Mouse (Mus musculus) liver, adult 2 months (tissue): Measurements from ENCODE around the gene Chst14.

Experiments used
- CTCF ChIP-seq: fragments of 200-500 bp; IDR thresholded peaks from 2 replicates; pipeline ENCODE4 v1.5.1; 2011; ENCODE audit warnings: low read depth, low read length, control low read depth
- POLR2A ChIP-seq: fragments of 200-500 bp; IDR thresholded peaks from 2 replicates; pipeline ENCODE4 v1.6.1; 2011; ENCODE audit warnings: low read length, control low read depth; ENCODE audit not compliant: insufficient read depth; ENCODE audit errors: extremely low read depth

- TF ChIP-seq POLR2A (no peak), CTCF (no peak)
Measured at GRCm38 (mm10) chr2:118956497-118956896, 30.2 kb downstream of the Chst14 start.
